Mouse (Mus musculus): ENCODE data around the gene Pitpnb. TPM values are rescaled to one million over a fixed set of nuclear protein-coding genes. Genes with fewer than 3 reads are reported as not detected.

Gene Pitpnb
- polyA plus RNA-seq, 1 experiment from 2014 or later: 104 TPM

- H3K9ac ChIP-seq (replicated peaks; ENCODE audit: low read length): peak overlapping the region; percentile 99
- H3K27ac ChIP-seq (replicated peaks; ENCODE audit: low read depth, low read length): peak overlapping the region; percentile 98
- H3K9me3 ChIP-seq (ENCODE audit: control insufficient read depth, low read length): no peaks in the 10 kb centered on the region
- peak overlapping the region; percentile 99 for H3K4me2 ChIP-seq (ENCODE audit: low read length)
- WGBS: 29% methylated on average over 9 of the region's 9 CpGs
- DNase-seq: no peak
- peaks cover 44% of the 10 kb centered on the region for H3K36me3 ChIP-seq (ENCODE audit: control insufficient read depth, insufficient read depth, low read length)
- H3K27me3 ChIP-seq (ENCODE audit: control insufficient read depth, insufficient read depth, low read length): no peaks in the 10 kb centered on the region
- peak overlapping the region; percentile 98 for H3K4me3 ChIP-seq (replicated peaks; ENCODE audit: low read depth, low read length)
- no peak for ATAC-seq (ENCODE audit: low FRiP score, low TSS enrichment)
- H3K4me1 ChIP-seq (ENCODE audit: control insufficient read depth, insufficient read depth, low read length): peaks cover 78% of the 10 kb centered on the region
These were observed 95.2 kb downstream of the Pitpnb start for GRCm38 (mm10) chr5:111425813-111426212.

- peak; percentile 56 for DNase-seq
- no peaks in the 10 kb centered on the region for H3K9me3 ChIP-seq (ENCODE audit: control insufficient read depth, low read length)
- 14% methylated on average over 5 of the region's 5 CpGs for WGBS
These were observed 95.7 kb downstream of the Pitpnb start for GRCm38 (mm10) chr5:111426249-111426648.

GRCm38 (mm10) chr5:111428882-111429281 is 98.3 kb downstream of the Pitpnb start:
- WGBS: 14% methylated on average over 6 of the region's 6 CpGs
- Histone ChIP-seq H3K4me3 (replicated peaks; ENCODE audit: low read depth, low read length) (peak overlapping the region; percentile 98), H3K9me3 (ENCODE audit: control insufficient read depth, low read length) (no peaks in the 10 kb centered on the region), H3K4me1 (ENCODE audit: control insufficient read depth, insufficient read depth, low read length) (peaks cover 98% of the 10 kb centered on the region), H3K4me2 (ENCODE audit: low read length) (peak overlapping the region; percentile 99), H3K36me3 (ENCODE audit: control insufficient read depth, insufficient read depth, low read length) (peaks cover 23% of the 10 kb centered on the region), H3K27ac (replicated peaks; ENCODE audit: low read depth, low read length) (peak overlapping the region; percentile 98), H3K9ac (replicated peaks; ENCODE audit: low read length) (peak overlapping the region; percentile 99), H3K27me3 (ENCODE audit: control insufficient read depth, insufficient read depth, low read length) (no peaks in the 10 kb centered on the region)
- DNase-seq: peak; percentile 59
- ATAC-seq (ENCODE audit: low FRiP score, low TSS enrichment): no peak

More at GRCm38 (mm10) chr5:111426249-111426648, 95.7 kb downstream of the Pitpnb start:
- ATAC-seq (ENCODE audit: low FRiP score, low TSS enrichment): no peak
- Histone ChIP-seq H3K36me3 (ENCODE audit: control insufficient read depth, insufficient read depth, low read length) (peaks cover 40% of the 10 kb centered on the region), H3K4me1 (ENCODE audit: control insufficient read depth, insufficient read depth, low read length) (peaks cover 78% of the 10 kb centered on the region), H3K27ac (replicated peaks; ENCODE audit: low read depth, low read length) (peak overlapping the region; percentile 98), H3K4me2 (ENCODE audit: low read length) (peak overlapping the region; percentile 99), H3K9ac (replicated peaks; ENCODE audit: low read length) (peak overlapping the region; percentile 99), H3K27me3 (ENCODE audit: control insufficient read depth, insufficient read depth, low read length) (no peaks in the 10 kb centered on the region), H3K4me3 (replicated peaks; ENCODE audit: low read depth, low read length) (peak overlapping the region; percentile 98)

- Histone ChIP-seq H3K27me3 (ENCODE audit: control insufficient read depth, insufficient read depth, low read length) (no peaks in the 10 kb centered on the region), H3K4me2 (ENCODE audit: low read length) (peak overlapping the region; percentile 99), H3K4me1 (ENCODE audit: control insufficient read depth, insufficient read depth, low read length) (peaks cover 96% of the 10 kb centered on the region), H3K9me3 (ENCODE audit: control insufficient read depth, low read length) (no peaks in the 10 kb centered on the region), H3K4me3 (replicated peaks; ENCODE audit: low read depth, low read length) (peak overlapping the region; percentile 98), H3K9ac (replicated peaks; ENCODE audit: low read length) (peak overlapping the region; percentile 99), H3K36me3 (ENCODE audit: control insufficient read depth, insufficient read depth, low read length) (peaks cover 22% of the 10 kb centered on the region), H3K27ac (replicated peaks; ENCODE audit: low read depth, low read length) (peak overlapping the region; percentile 64)
- ATAC-seq (ENCODE audit: low FRiP score, low TSS enrichment) (no peak), DNase-seq (no peak)
- WGBS: 12% methylated on average over 7 of the region's 7 CpGs
These were observed 99.2 kb downstream of the Pitpnb start for GRCm38 (mm10) chr5:111429726-111430125.

GRCm38 (mm10) chr5:111431007-111431730 is 100.6 kb downstream of the Pitpnb start:
- peak overlapping the region; percentile 32; the same call in 1 of the 2 replicates for H3K9ac ChIP-seq (replicated peaks; ENCODE audit: low read length)
- peaks cover 16% of the 10 kb centered on the region for H3K36me3 ChIP-seq (ENCODE audit: control insufficient read depth, insufficient read depth, low read length)
- ATAC-seq (ENCODE audit: low FRiP score, low TSS enrichment) (no peak), DNase-seq (peak; percentile 71)
- H3K4me1 ChIP-seq (ENCODE audit: control insufficient read depth, insufficient read depth, low read length): peaks cover 94% of the 10 kb centered on the region
- H3K4me3 ChIP-seq (replicated peaks; ENCODE audit: low read depth, low read length): peak overlapping the region; percentile 14
- WGBS: 39% methylated on average over 11 of the region's 11 CpGs
- no peaks in the 10 kb centered on the region for H3K27me3 ChIP-seq (ENCODE audit: control insufficient read depth, insufficient read depth, low read length)
- H3K27ac ChIP-seq (replicated peaks; ENCODE audit: low read depth, low read length): peak overlapping the region; percentile 58
- H3K4me2 ChIP-seq (ENCODE audit: low read length): peak overlapping the region; percentile 99
- no peaks in the 10 kb centered on the region for H3K9me3 ChIP-seq (ENCODE audit: control insufficient read depth, low read length)

GRCm38 (mm10) chr5:111432842-111433241 is 102.3 kb downstream of the Pitpnb start:
- ATAC-seq (ENCODE audit: low FRiP score, low TSS enrichment) (no peak), DNase-seq (no peak)
- no peaks in the 10 kb centered on the region for H3K27me3 ChIP-seq (ENCODE audit: control insufficient read depth, insufficient read depth, low read length)
- H3K9ac ChIP-seq (replicated peaks; ENCODE audit: low read length): peak overlapping the region; percentile 36; the same call in 1 of the 2 replicates
- peaks cover 90% of the 10 kb centered on the region for H3K4me1 ChIP-seq (ENCODE audit: control insufficient read depth, insufficient read depth, low read length)
- H3K4me3 ChIP-seq (replicated peaks; ENCODE audit: low read depth, low read length): no peak overlapping the region
- WGBS: 19% methylated on average over 5 of the region's 5 CpGs
- peak overlapping the region; percentile 99 for H3K4me2 ChIP-seq (ENCODE audit: low read length)
- H3K36me3 ChIP-seq (ENCODE audit: control insufficient read depth, insufficient read depth, low read length): peaks cover 6% of the 10 kb centered on the region; the same call in 1 of the 2 replicates
- H3K9me3 ChIP-seq (ENCODE audit: control insufficient read depth, low read length): no peaks in the 10 kb centered on the region
- peak overlapping the region; percentile 60 for H3K27ac ChIP-seq (replicated peaks; ENCODE audit: low read depth, low read length)

GRCm38 (mm10) chr5:111434342-111434842 is 103.8 kb downstream of the Pitpnb start:
- no peaks in the 10 kb centered on the region for H3K27me3 ChIP-seq (ENCODE audit: control insufficient read depth, insufficient read depth, low read length)
- H3K9me3 ChIP-seq (ENCODE audit: control insufficient read depth, low read length): no peaks in the 10 kb centered on the region
- peaks cover 76% of the 10 kb centered on the region for H3K4me1 ChIP-seq (ENCODE audit: control insufficient read depth, insufficient read depth, low read length)
- ATAC-seq (ENCODE audit: low FRiP score, low TSS enrichment) (no peak), DNase-seq (peak; percentile 67)
- H3K9ac ChIP-seq (replicated peaks; ENCODE audit: low read length): no peak overlapping the region; the same call in 1 of the 2 replicates
- H3K4me3 ChIP-seq (replicated peaks; ENCODE audit: low read depth, low read length): no peak overlapping the region
- peak overlapping the region; percentile 45; the same call in 1 of the 2 replicates for H3K27ac ChIP-seq (replicated peaks; ENCODE audit: low read depth, low read length)
- H3K4me2 ChIP-seq (ENCODE audit: low read length): peak overlapping the region; percentile 33
- peaks cover 10% of the 10 kb centered on the region; the same call in 1 of the 2 replicates for H3K36me3 ChIP-seq (ENCODE audit: control insufficient read depth, insufficient read depth, low read length)
- 24% methylated on average over 16 of the region's 16 CpGs for WGBS

GRCm38 (mm10) chr5:111436260-111436659 is 105.7 kb downstream of the Pitpnb start:
- Histone ChIP-seq H3K9ac (replicated peaks; ENCODE audit: low read length) (no peak overlapping the region; the same call in 1 of the 2 replicates), H3K27ac (replicated peaks; ENCODE audit: low read depth, low read length) (peak overlapping the region; percentile 41; the same call in 1 of the 2 replicates), H3K9me3 (ENCODE audit: control insufficient read depth, low read length) (no peaks in the 10 kb centered on the region), H3K4me2 (ENCODE audit: low read length) (no peak overlapping the region), H3K27me3 (ENCODE audit: control insufficient read depth, insufficient read depth, low read length) (no peaks in the 10 kb centered on the region), H3K36me3 (ENCODE audit: control insufficient read depth, insufficient read depth, low read length) (peaks cover 16% of the 10 kb centered on the region; the same call in 1 of the 2 replicates), H3K4me1 (ENCODE audit: control insufficient read depth, insufficient read depth, low read length) (peaks cover 59% of the 10 kb centered on the region), H3K4me3 (replicated peaks; ENCODE audit: low read depth, low read length) (no peak overlapping the region)
- DNase-seq (no peak), ATAC-seq (ENCODE audit: low FRiP score, low TSS enrichment) (no peak)
- 83% methylated on average over 7 of the region's 7 CpGs for WGBS
